ENCODE assay signal across 14 mouse cellular contexts in genomic region chr13:39834521-39835245, GRCm38 (mm10).
DNase-seq lines count a peak whose midpoint lies in the region; ATAC-seq and TF ChIP-seq lines count a peak whose summit lies in the region.
"Had no signal": no experiment of that assay in that cellular context is flagged by ENCODE, and none has a peak within 500 bp of the region (broad histone marks: within the 10 kb centered on the region; RNA-seq: fewer than 3 reads in every experiment).

No protein-coding gene starts in this region.

- ATAC-seq in frontal cortex, adult (ENCODE audit: low TSS enrichment), result peak; percentile 89
- peak; percentile 58; the same call in 1 of the 2 replicates for ATAC-seq in midbrain, embryonic 13.5 days
- ATAC-seq in midbrain, embryonic 11.5 days (ENCODE audit: low FRiP score), result no peak
- ATAC-seq in forebrain, postnatal 0 days, result peak; percentile 79
- ATAC-seq: CD4-positive, CD25-positive, alpha-beta regulatory T cell, adult 4 months had no signal

- no peaks in the 10 kb centered on the region for H3K27me3 ChIP-seq in midbrain, embryonic 13.5 days
- H3K27me3 ChIP-seq in midbrain, embryonic 11.5 days (ENCODE audit: control insufficient read depth, insufficient read depth, low read length), result no peaks in the 10 kb centered on the region
- H3K27me3 ChIP-seq in forebrain, postnatal 0 days (ENCODE audit: insufficient read depth, low read length), result no peaks in the 10 kb centered on the region
- H3K27me3 ChIP-seq: heart, embryonic 15.5 days; limb, embryonic 13.5 days; liver, embryonic 15.5 days had no signal

- no peaks in the 10 kb centered on the region for H3K9me3 ChIP-seq in midbrain, embryonic 13.5 days
- no peaks in the 10 kb centered on the region for H3K9me3 ChIP-seq in midbrain, embryonic 11.5 days (ENCODE audit: control insufficient read depth, low read length)
- H3K9me3 ChIP-seq in forebrain, postnatal 0 days (ENCODE audit: low read length), result no peaks in the 10 kb centered on the region
- H3K9me3 ChIP-seq: heart, embryonic 15.5 days; limb, embryonic 13.5 days; liver, embryonic 15.5 days had no signal

- H3K9ac ChIP-seq in midbrain, embryonic 13.5 days (replicated peaks), result no peak overlapping the region
- H3K9ac ChIP-seq in midbrain, embryonic 11.5 days (ENCODE audit: low read length), result no peak overlapping the region
- no peak overlapping the region for H3K9ac ChIP-seq in forebrain, postnatal 0 days
- H3K9ac ChIP-seq: heart, embryonic 15.5 days; limb, embryonic 13.5 days; liver, embryonic 15.5 days had no signal

- H3K4me3 ChIP-seq in midbrain, embryonic 13.5 days (replicated peaks), result 0 out of 2 replicates have a peak overlapping the region, but pooled peaks have one; percentile 1
- no peak overlapping the region for H3K4me3 ChIP-seq in midbrain, embryonic 11.5 days (ENCODE audit: low read depth, low read length)
- H3K4me3 ChIP-seq in forebrain, postnatal 0 days (ENCODE audit: low read depth, low read length), result peak overlapping the region; percentile 9
- H3K4me3 ChIP-seq in gastrocnemius, adult 2 months, result no peak overlapping the region
- H3K4me3 ChIP-seq: heart, embryonic 15.5 days; limb, embryonic 13.5 days; liver, embryonic 15.5 days had no signal

- peaks cover 9% of the 10 kb centered on the region for H3K4me1 ChIP-seq in midbrain, embryonic 13.5 days (replicated peaks)
- no peaks in the 10 kb centered on the region for H3K4me1 ChIP-seq in midbrain, embryonic 11.5 days (ENCODE audit: control insufficient read depth, insufficient read depth, low read length)
- H3K4me1 ChIP-seq in forebrain, postnatal 0 days (ENCODE audit: insufficient read depth), result no peaks in the 10 kb centered on the region
- H3K4me1 ChIP-seq: heart, embryonic 15.5 days; liver, embryonic 15.5 days had no signal

- no peak for TF ChIP-seq CTCF in forebrain, postnatal 0 days (IDR thresholded peaks at IDR 0.05; ENCODE audit: low read depth)
- TF ChIP-seq CTCF in gastrocnemius, adult 2 months (IDR thresholded peaks at IDR 0.05), result no peak

- H3K36me3 ChIP-seq in midbrain, embryonic 13.5 days, result no peaks in the 10 kb centered on the region
- H3K36me3 ChIP-seq in midbrain, embryonic 11.5 days (ENCODE audit: control insufficient read depth, insufficient read depth, low read length), result no peaks in the 10 kb centered on the region
- no peaks in the 10 kb centered on the region for H3K36me3 ChIP-seq in forebrain, postnatal 0 days (ENCODE audit: insufficient read depth)
- H3K36me3 ChIP-seq: heart, embryonic 15.5 days; limb, embryonic 13.5 days; liver, embryonic 15.5 days had no signal

- DNase-seq in frontal cortex, postnatal 14 days (ENCODE audit: low spot score in 2 of 2), result no peak
- DNase-seq in midbrain, embryonic 11.5 days (ENCODE audit: low spot score, missing footprints), result no peak
- DNase-seq in forebrain, postnatal 0 days, result peak; percentile 21
- peak; percentile 52 for DNase-seq in retina, postnatal 1 day
- DNase-seq in gastrocnemius, adult 2 months, result no peak
- DNase-seq: adrenal gland, adult 2 months; lung, postnatal 14 days; thymus, adult 2 months had no signal

- intact Hi-C loops in gastrocnemius, adult 2 months (cut with DNase I), result no loop called here

- WGBS in midbrain, embryonic 13.5 days, result 31% methylated on average over 9 of the region's 9 CpGs
- WGBS in midbrain, embryonic 11.5 days, result 47% methylated on average over 9 of the region's 9 CpGs
- WGBS in forebrain, postnatal 0 days, result 15% methylated on average over 9 of the region's 9 CpGs

- no peak overlapping the region; the same call in 1 of the 2 replicates for H3K27ac ChIP-seq in midbrain, embryonic 13.5 days
- no peak overlapping the region for H3K27ac ChIP-seq in midbrain, embryonic 11.5 days (ENCODE audit: low read depth, low read length)
- H3K27ac ChIP-seq in forebrain, postnatal 0 days (ENCODE audit: low read depth, low read length), result no peak overlapping the region
- no peak overlapping the region for H3K27ac ChIP-seq in gastrocnemius, adult 2 months
- H3K27ac ChIP-seq: heart, embryonic 15.5 days; limb, embryonic 13.5 days; liver, embryonic 15.5 days had no signal

- peak overlapping the region; percentile 25 for H3K4me2 ChIP-seq in midbrain, embryonic 13.5 days (replicated peaks)
- H3K4me2 ChIP-seq in midbrain, embryonic 11.5 days, result no peak overlapping the region
- peak overlapping the region; percentile 35 for H3K4me2 ChIP-seq in forebrain, postnatal 0 days (ENCODE audit: low read depth)
- H3K4me2 ChIP-seq: heart, embryonic 15.5 days; limb, embryonic 13.5 days; liver, embryonic 15.5 days had no signal

Comparison
In these comparisons a context has a peak if more than half of its experiments do, and no peak if none do; other contexts are left out.
1. H3K4me3 ChIP-seq: peak in midbrain, embryonic 13.5 days (single experiment) and forebrain, postnatal 0 days (single experiment); none in midbrain, embryonic 11.5 days (single experiment) and gastrocnemius, adult 2 months (single experiment).
2. DNase-seq: peak in forebrain, postnatal 0 days (single experiment) and retina, postnatal 1 day (single experiment); none in frontal cortex, postnatal 14 days (0 of 2), midbrain, embryonic 11.5 days (single experiment) and gastrocnemius, adult 2 months (single experiment).